Mouse (Mus musculus): Measurements from ENCODE around the gene Dvl1. TPM values are rescaled to one million over a fixed set of nuclear protein-coding genes. Genes with fewer than 3 reads are reported as not detected.

Gene Dvl1
- total and polyA plus RNA-seq, 3 experiments = 23.9 to 55.1 (median 25.8) TPM

DNA sequence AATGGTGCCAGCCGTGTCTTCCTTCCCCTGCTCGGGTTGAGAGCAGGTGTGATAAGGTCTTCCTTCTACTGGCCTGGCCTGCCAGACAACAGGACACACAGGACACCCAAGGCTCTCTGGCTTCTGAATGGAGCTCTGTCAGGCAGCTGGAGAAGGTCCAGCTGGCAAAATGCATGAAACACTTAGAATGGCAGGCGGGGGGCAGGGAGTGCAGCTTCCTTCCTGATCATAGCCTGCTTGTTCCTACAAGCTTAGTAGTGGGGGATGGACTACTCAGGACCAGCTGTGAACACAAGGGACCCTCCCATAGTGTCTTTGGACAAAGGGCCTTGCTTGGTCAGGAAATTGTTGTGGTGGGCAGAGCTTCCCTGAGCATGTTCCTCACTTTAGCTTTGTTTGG lies 54.0 kb downstream of the Dvl1 start:
- H3K4me3 ChIP-seq (replicated peaks in 1 of 3; ENCODE audit: low read depth in 2 of 3, low read length in 2 of 3, poor library complexity in 1 of 3) = no peak overlapping the region
- peaks cover 61 to 92% of the 10 kb centered on the region in 2 experiments for H3K36me3 ChIP-seq (replicated peaks in 1 of 2; ENCODE audit: control insufficient read depth in 1 of 2, insufficient read depth in 1 of 2, low read length in 1 of 2)
- no peak for TF ChIP-seq ZC3H11A (IDR thresholded peaks at IDR 0.05; ENCODE audit: low read depth, low read length)
- TF ChIP-seq ELF1 (IDR thresholded peaks at IDR 0.05; ENCODE audit: low read depth, low read length) = no peak
- TF ChIP-seq ZKSCAN1 (IDR thresholded peaks at IDR 0.05; ENCODE audit: borderline replicate concordance, low read depth, low read length) = no peak
- TF ChIP-seq POLR2AphosphoS2 (IDR thresholded peaks at IDR 0.05; ENCODE audit: low read depth, low read length) = no peak
- TF ChIP-seq NELFE (IDR thresholded peaks at IDR 0.05; ENCODE audit: low read depth, low read length) = no peak
- TF ChIP-seq RAD21 (IDR thresholded peaks at IDR 0.05; ENCODE audit: low read depth, low read length) = no peak
- H3K27me3 ChIP-seq (replicated peaks) = no peaks in the 10 kb centered on the region
- in situ Hi-C loops (cut with MboI; ENCODE audit: low pct_ligation_motif_present, low pct_unique_long_range_greater_than_20kb, low sequenced_read_pairs) (no loop called here), dilution Hi-C loops (cut with MboI; ENCODE audit: extremely low pct_ligation_motif_present, extremely low pct_unique_long_range_greater_than_20kb, low sequenced_read_pairs) (no loop called here)
- H3K9ac ChIP-seq (ENCODE audit: insufficient read depth, low read depth) = no peak overlapping the region
- peaks cover 0 to 3% of the 10 kb centered on the region in 2 experiments; a peak in 2 of 4 replicates for H3K4me1 ChIP-seq (ENCODE audit: control insufficient read depth in 1 of 2, insufficient read depth in 2 of 2)
- DNase-seq (ENCODE audit: extremely low read depth) = no peak
- H3K9me3 ChIP-seq (replicated peaks; ENCODE audit: low read length) = peaks cover 3% of the 10 kb centered on the region
- H3K4me2 ChIP-seq (ENCODE audit: insufficient read depth, low read depth, poor library complexity, severe bottlenecking) = no peak overlapping the region
- H3K79me2 ChIP-seq (replicated peaks; ENCODE audit: control insufficient read depth, extremely low read depth, insufficient read depth, poor library complexity, severe bottlenecking) = no peaks in the 10 kb centered on the region
- no peak overlapping the region for H3K27ac ChIP-seq (ENCODE audit: insufficient read depth, low read depth)

- no peak overlapping the region for H3K9ac ChIP-seq (ENCODE audit: insufficient read depth, low read depth)
- no peaks in the 10 kb centered on the region for H3K27me3 ChIP-seq (replicated peaks)
- H3K79me2 ChIP-seq (replicated peaks; ENCODE audit: control insufficient read depth, extremely low read depth, insufficient read depth, poor library complexity, severe bottlenecking) = no peaks in the 10 kb centered on the region
- no peak for TF ChIP-seq MAZ (IDR thresholded peaks at IDR 0.05; ENCODE audit: low read depth, low read length)
- TF ChIP-seq MAX (IDR thresholded peaks at IDR 0.05; ENCODE audit: low read length) = no peak
- TF ChIP-seq ZC3H11A (IDR thresholded peaks at IDR 0.05; ENCODE audit: low read depth, low read length) = no peak
- TF ChIP-seq MAFK (IDR thresholded peaks at IDR 0.05; ENCODE audit: insufficient replicate concordance, low read length) = no peak
- no peak for TF ChIP-seq ZKSCAN1 (IDR thresholded peaks at IDR 0.05; ENCODE audit: borderline replicate concordance, low read depth, low read length)
- no peak for TF ChIP-seq UBTF (IDR thresholded peaks at IDR 0.05; ENCODE audit: low read depth, low read length)
- TF ChIP-seq ZNF384 (IDR thresholded peaks at IDR 0.05; ENCODE audit: low read depth, low read length) = no peak
- no peak for TF ChIP-seq BHLHE40 (IDR thresholded peaks at IDR 0.05; ENCODE audit: low read depth, low read length)
- no peak for TF ChIP-seq SMC3 (IDR thresholded peaks at IDR 0.05; ENCODE audit: low read depth, low read length)
- no peak for TF ChIP-seq EP300 (IDR thresholded peaks at IDR 0.05; ENCODE audit: low read length)
- TF ChIP-seq USF1 (IDR thresholded peaks at IDR 0.05; ENCODE audit: low read depth, low read length) = no peak
- TF ChIP-seq CTCF (conservative IDR thresholded peaks at IDR 0.05 in 1 of 2, IDR thresholded peaks at IDR 0.05 in 1 of 2; ENCODE audit: low read depth in 2 of 2, low read length in 2 of 2) = no peak
- in situ Hi-C loops (cut with MboI; ENCODE audit: low pct_ligation_motif_present, low pct_unique_long_range_greater_than_20kb, low sequenced_read_pairs) = no loop called here
- peaks cover 48 to 94% of the 10 kb centered on the region in 2 experiments for H3K36me3 ChIP-seq (replicated peaks in 1 of 2; ENCODE audit: control insufficient read depth in 1 of 2, insufficient read depth in 1 of 2, low read length in 1 of 2)
- H3K27ac ChIP-seq (ENCODE audit: insufficient read depth, low read depth) = no peak overlapping the region
- H3K4me1 ChIP-seq (ENCODE audit: control insufficient read depth in 1 of 2, insufficient read depth in 2 of 2) = 0 out of 4 replicates have a peak, but pooled peaks cover 0 to 2% of the 10 kb centered on the region in 2 experiments
- no peaks in the 10 kb centered on the region for H3K9me3 ChIP-seq (replicated peaks; ENCODE audit: low read length)
- H3K4me2 ChIP-seq (ENCODE audit: insufficient read depth, low read depth, poor library complexity, severe bottlenecking) = no peak overlapping the region
- H3K4me3 ChIP-seq (replicated peaks in 1 of 3; ENCODE audit: low read depth in 2 of 3, low read length in 2 of 3, poor library complexity in 1 of 3) = no peak overlapping the region
- DNase-seq (ENCODE audit: extremely low read depth) = no peak
- dilution Hi-C loops (cut with MboI; ENCODE audit: extremely low pct_ligation_motif_present, extremely low pct_unique_long_range_greater_than_20kb, low sequenced_read_pairs) = no loop called here
These were observed 56.0 kb downstream of the Dvl1 start for GRCm38 (mm10) chr4:155903246-155903645.

All from CH12.LX (cell line).